Mouse (Mus musculus) liver, postnatal 0 days (tissue): ENCODE results near the gene Sirt7. TPM values are rescaled to one million over a fixed set of nuclear protein-coding genes. Genes with fewer than 3 reads are reported as not detected.

Experiments
- ATAC-seq: fragments of 200-750 bp; cut with Nextera tagmentation; 2 replicates; pipeline ENCODE4 v1.8.0; 2017; ENCODE audit warnings: mild to moderate bottlenecking, moderate library complexity
- DNase-seq: peaks from one replicate; pipeline ENCODE4 v3.0.0-alpha.2; 2016
- H3K27ac ChIP-seq: fragments of 300-500 bp; sonication (generic); 2 replicates; pipeline ENCODE4 v1.5.1; 2014; ENCODE audit warnings: antibody characterized with exemption, moderate library complexity, mild to moderate bottlenecking, low read depth
- H3K27me3 ChIP-seq: fragments of 300-500 bp; sonication (generic); 2 replicates; pipeline ENCODE4 v1.6.1; 2014; ENCODE audit warnings: low read length, control low read depth, mixed read lengths; ENCODE audit not compliant: insufficient read depth
- H3K36me3 ChIP-seq: fragments of 300-500 bp; sonication (generic); replicated peaks from 2 replicates; pipeline ENCODE4 v1.6.1; 2014; ENCODE audit warnings: mild to moderate bottlenecking, control low read depth, low read length, moderate library complexity, mixed read lengths; ENCODE audit not compliant: insufficient read depth
- H3K4me1 ChIP-seq: fragments of 300-500 bp; sonication (generic); 2 replicates; pipeline ENCODE4 v1.6.1; 2014; ENCODE audit warnings: antibody characterized with exemption, mild to moderate bottlenecking, control low read depth; ENCODE audit not compliant: insufficient read depth
- H3K4me2 ChIP-seq: fragments of 300-500 bp; sonication (generic); 2 replicates; pipeline ENCODE4 v1.6.1; 2014; ENCODE audit warnings: low read depth, mild to moderate bottlenecking, low read length, moderate library complexity, mixed read lengths
- H3K4me3 ChIP-seq: fragments of 300-500 bp; sonication (generic); 2 replicates; pipeline ENCODE4 v1.5.1; 2014; ENCODE audit warnings: low read depth, low read length
- H3K9ac ChIP-seq: fragments of 300-500 bp; sonication (generic); replicated peaks from 2 replicates; pipeline ENCODE4 v1.6.1; 2014; ENCODE audit warnings: mild to moderate bottlenecking, moderate library complexity
- H3K9me3 ChIP-seq: fragments of 300-500 bp; sonication (generic); 2 replicates; pipeline ENCODE4 v1.6.1; 2016; ENCODE audit warnings: mild to moderate bottlenecking, control low read depth, low read length, mixed read lengths
- CTCF ChIP-seq: sonication (generic); IDR thresholded peaks from 2 replicates; pipeline ENCODE4 v1.5.1; 2016; ENCODE audit warnings: antibody characterized with exemption, low read depth
- EP300 ChIP-seq: IDR thresholded peaks from 2 replicates; pipeline ENCODE4 v1.6.1; 2016; ENCODE audit warnings: antibody characterized with exemption, low read depth, mild to moderate bottlenecking
- WGBS: fragments of 180-500 bp; shearing (Covaris S2); extraction: QIAGEN DNeasy Blood & Tissue Kit; methylation state at CpG from one replicate; pipeline ENCODE4 v1.1.7; 2014; ENCODE audit not compliant: insufficient replicate concordance; 5-methylcytosine and 5-hydroxymethylcytosine counted together
- microRNA-seq: library from miRNA; unstranded; fragments of <30 nt; microRNA quantifications from one replicate; pipeline ENCODE4, GENCODE M21; 2016
- polyA plus RNA-seq: library from polyadenylated mRNA; unstranded; fragments of >200 nt; fragmentation: Nextera tagmentation; extraction: Ambion mirVana; gene quantifications from 2 replicates; pipeline ENCODE4 v1.2.1, GENCODE M21; 2015

The Sirt7 gene
- polyA plus RNA-seq, 1 experiment from 2014 or later, result 34.3 TPM

GRCm38 (mm10) chr11:120574278-120574600, 50.8 kb downstream of the Sirt7 start:
- ATAC-seq (no peak), DNase-seq (no peak)
- Histone ChIP-seq H3K27ac (peak overlapping the region; percentile 98), H3K4me3 (peak overlapping the region; percentile 93), H3K27me3 (no peaks in the 10 kb centered on the region), H3K4me2 (peak overlapping the region; percentile 90), H3K4me1 (peaks cover 36% of the 10 kb centered on the region), H3K9ac (peak overlapping the region; percentile 87), H3K36me3 (peaks cover 30% of the 10 kb centered on the region), H3K9me3 (no peaks in the 10 kb centered on the region)
- TF ChIP-seq EP300 (no peak), CTCF (no peak)
- 29% methylated on average over 5 of the region's 5 CpGs for WGBS

DNA sequence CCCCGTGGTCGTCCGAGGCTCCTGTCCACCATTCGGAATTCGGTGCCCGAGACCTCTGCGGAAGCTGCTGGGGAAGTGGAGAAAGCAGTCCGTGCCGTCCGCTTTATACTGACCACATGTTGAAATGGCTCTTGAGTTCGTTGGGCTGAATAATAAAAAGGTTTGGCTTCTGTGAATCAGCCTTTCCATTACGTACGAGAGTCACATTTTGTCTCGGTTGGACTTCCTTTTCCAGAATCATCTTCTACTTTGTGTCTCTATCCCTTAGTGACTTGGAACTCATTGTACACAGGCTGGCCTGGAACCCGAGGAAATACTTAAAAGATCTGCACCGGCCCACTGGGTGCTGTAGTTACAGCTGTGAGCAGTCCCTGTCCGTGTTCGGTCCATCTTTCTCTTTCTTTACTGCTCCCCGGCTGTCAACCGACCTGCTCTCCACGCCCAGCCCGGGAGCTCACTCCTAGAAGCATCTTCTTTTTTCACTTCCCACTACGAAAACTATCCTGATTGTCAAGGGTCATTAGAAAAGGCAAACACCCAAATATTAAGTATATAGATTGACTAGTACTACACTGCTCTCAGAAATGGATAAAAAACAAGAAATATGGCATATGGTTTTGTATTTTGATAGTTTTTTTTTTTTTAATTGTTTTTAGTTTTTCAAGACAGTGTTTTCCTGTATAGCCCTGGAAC, 51.3 kb downstream of the Sirt7 start:
- Histone ChIP-seq H3K4me2 (peak overlapping the region; percentile 90), H3K27ac (peak overlapping the region; percentile 98), H3K4me3 (peak overlapping the region; percentile 93), H3K27me3 (no peaks in the 10 kb centered on the region), H3K9ac (peak overlapping the region; percentile 87), H3K4me1 (peaks cover 31% of the 10 kb centered on the region), H3K36me3 (peaks cover 27% of the 10 kb centered on the region), H3K9me3 (no peaks in the 10 kb centered on the region)
- TF ChIP-seq EP300, result no peak
- no peak for TF ChIP-seq CTCF
- WGBS, result under 1% methylated on average over 23 of the region's 23 CpGs
- ATAC-seq (0 out of 2 replicates have a peak, but pooled peaks have one; percentile 0), DNase-seq (peak; percentile 44)

DNA sequence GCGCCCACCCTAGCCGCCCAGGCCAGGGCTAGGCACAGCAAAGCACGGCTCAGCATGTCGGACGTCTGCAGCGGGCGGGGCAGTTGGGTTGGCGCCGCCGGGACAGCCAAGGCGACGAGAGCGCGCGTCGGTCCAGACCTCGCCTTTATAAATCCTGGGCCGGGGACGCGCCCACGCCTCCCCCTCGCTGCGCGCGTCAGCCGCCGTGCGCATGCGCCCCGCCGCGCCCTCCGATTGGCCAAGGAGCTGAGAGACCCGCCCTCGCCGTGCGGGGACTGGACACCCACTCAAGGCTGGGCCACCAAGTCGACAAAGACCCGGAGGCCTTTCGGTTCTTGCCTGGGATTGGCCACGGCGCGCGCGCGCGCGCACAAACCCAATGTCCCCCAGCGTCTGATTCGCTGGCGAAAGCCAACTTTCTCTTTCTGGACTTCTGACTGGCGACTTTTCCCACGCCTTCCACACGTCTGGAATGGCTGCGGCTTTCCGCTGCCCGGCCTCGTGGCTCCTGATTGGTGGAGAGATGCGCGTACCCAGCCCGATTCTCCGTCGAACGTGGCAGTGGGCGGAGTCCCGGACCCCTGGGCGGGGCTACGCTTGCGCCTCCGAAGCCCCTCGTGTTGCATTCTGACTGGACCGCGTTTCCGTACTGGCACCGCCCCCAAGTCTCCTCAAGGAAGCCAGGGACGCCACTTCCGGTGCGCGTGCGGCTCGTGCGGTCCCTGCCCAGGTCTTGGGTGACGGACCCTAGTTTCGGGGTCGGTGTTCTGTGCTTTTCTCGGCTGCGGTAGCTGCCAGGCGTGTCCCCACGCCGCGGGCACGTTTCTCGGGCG, 52.1 kb downstream of the Sirt7 start, which contains the start of gene P4hb:
Gene P4hb (minus strand): TSS at position 502 of the 833 bp plus-strand sequence.
- Histone ChIP-seq H3K36me3 (peaks cover 27% of the 10 kb centered on the region), H3K9me3 (no peaks in the 10 kb centered on the region), H3K9ac (peak within 1 kb of the TSS; percentile 93), H3K4me1 (peaks cover 27% of the 10 kb centered on the region), H3K27ac (peak within 1 kb of the TSS; percentile 98), H3K4me3 (peak within 1 kb of the TSS; percentile 93), H3K27me3 (no peaks in the 10 kb centered on the region), H3K4me2 (peak within 1 kb of the TSS; percentile 90)
- WGBS, result under 1% methylated on average over 92 of the region's 94 CpGs
- peak; percentile 99 for DNase-seq
- TF ChIP-seq EP300, result peak; percentile 63
- TF ChIP-seq CTCF, result no peak
- ATAC-seq, result peak; percentile 91

DNA sequence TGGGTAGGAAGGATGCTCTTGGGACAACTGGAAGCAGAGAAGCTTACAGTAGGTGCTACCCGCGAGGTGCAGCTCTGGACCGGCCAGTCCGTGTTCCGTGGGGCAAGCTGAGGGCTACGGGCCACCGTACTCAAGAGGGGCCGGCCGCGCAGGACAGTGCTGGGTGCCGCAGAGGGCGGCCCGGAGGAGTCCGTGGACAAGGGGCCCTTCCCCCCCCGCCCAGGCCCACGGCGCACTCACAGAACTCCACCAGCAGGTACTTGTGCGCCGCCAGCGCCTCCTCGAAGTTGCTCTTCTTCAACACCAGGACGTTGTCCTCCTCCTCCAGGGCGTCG, 52.7 kb downstream of the Sirt7 start:
- H3K27me3 ChIP-seq, result no peaks in the 10 kb centered on the region
- DNase-seq, result no peak
- peak overlapping the region; percentile 93 for H3K9ac ChIP-seq
- TF ChIP-seq EP300, result no peak
- TF ChIP-seq CTCF, result no peak
- under 1% methylated on average over 19 of the region's 24 CpGs for WGBS
- peak overlapping the region; percentile 86 for H3K27ac ChIP-seq
- H3K4me1 ChIP-seq, result peaks cover 26% of the 10 kb centered on the region
- peak; percentile 2; the same call in 1 of the 2 replicates for ATAC-seq
- peak overlapping the region; percentile 90 for H3K4me2 ChIP-seq
- H3K4me3 ChIP-seq, result peak overlapping the region; percentile 93
- H3K36me3 ChIP-seq, result peaks cover 29% of the 10 kb centered on the region
- H3K9me3 ChIP-seq, result no peaks in the 10 kb centered on the region

GRCm38 (mm10) chr11:120571754-120572416, 53.2 kb downstream of the Sirt7 start:
- WGBS, result 6% methylated on average over 11 of the region's 11 CpGs
- Histone ChIP-seq H3K9ac (peak overlapping the region; percentile 93), H3K4me3 (peak overlapping the region; percentile 93), H3K36me3 (peaks cover 34% of the 10 kb centered on the region), H3K4me1 (peaks cover 26% of the 10 kb centered on the region), H3K9me3 (no peaks in the 10 kb centered on the region), H3K27me3 (no peaks in the 10 kb centered on the region), H3K27ac (peak overlapping the region; percentile 86), H3K4me2 (peak overlapping the region; percentile 90)
- TF ChIP-seq EP300, result no peak
- TF ChIP-seq CTCF, result no peak
- no peak for DNase-seq
- no peak for ATAC-seq

- Histone ChIP-seq H3K36me3 (peaks cover 42% of the 10 kb centered on the region), H3K4me3 (peak overlapping the region; percentile 93), H3K4me1 (peaks cover 26% of the 10 kb centered on the region), H3K9me3 (no peaks in the 10 kb centered on the region), H3K27ac (peak overlapping the region; percentile 86), H3K4me2 (peak overlapping the region; percentile 90), H3K9ac (peak overlapping the region; percentile 93), H3K27me3 (no peaks in the 10 kb centered on the region)
- TF ChIP-seq CTCF, result no peak
- no peak for TF ChIP-seq EP300
- ATAC-seq (no peak), DNase-seq (peak; percentile 56)
- WGBS, result 26% methylated on average over 3 of the region's 3 CpGs
Measured at GRCm38 (mm10) chr11:120571122-120571521, 53.9 kb downstream of the Sirt7 start.

Small RNA genes lying within 50 kb of the gene (microRNA-seq; reads per million reads assigned to microRNA genes)
- 2.0 reads per million for gene Mir6936

Other genes starting within 250 kb of the Sirt7 start
- 5.5 and 5.8 TPM in 2 replicates for gene Faap100, start 246.5 kb downstream of the Sirt7 start, polyA plus RNA-seq
- gene Nploc4, start 187.5 kb downstream of the Sirt7 start, polyA plus RNA-seq, result 12.5 and 12.8 TPM in 2 replicates
- not detected in 2 replicates for gene Tspan10, start 182.6 kb downstream of the Sirt7 start, polyA plus RNA-seq
- 0.20 TPM in 1 of 2 replicates, not detected in the other for gene Pde6g, start 171.7 kb downstream of the Sirt7 start, polyA plus RNA-seq
- gene Oxld1, start 167.2 kb downstream of the Sirt7 start, polyA plus RNA-seq, result 18.9 and 19.0 TPM in 2 replicates
- 9.0 and 11.7 TPM in 2 replicates for gene Ccdc137, start 167.1 kb downstream of the Sirt7 start, polyA plus RNA-seq
- gene Arl16, start 157.6 kb downstream of the Sirt7 start, polyA plus RNA-seq, result 11.9 and 13.5 TPM in 2 replicates
- gene Mrpl12, start 140.6 kb downstream of the Sirt7 start, polyA plus RNA-seq, result 133 and 139 TPM in 2 replicates
- gene Slc25a10, start 133.4 kb downstream of the Sirt7 start, polyA plus RNA-seq, result 96.7 and 99.7 TPM in 2 replicates
- gene Gcgr, start 94.5 kb downstream of the Sirt7 start, polyA plus RNA-seq, result 58.5 and 66.9 TPM in 2 replicates
- gene Mcrip1, start 75.5 kb downstream of the Sirt7 start, polyA plus RNA-seq, result 59.2 and 61.0 TPM in 2 replicates
- gene Ppp1r27, start 74.1 kb downstream of the Sirt7 start, polyA plus RNA-seq, result 0.19 and 1.5 TPM in 2 replicates
- 683 and 697 TPM in 2 replicates for gene P4hb, start 52.0 kb downstream of the Sirt7 start, polyA plus RNA-seq
- 148 and 156 TPM in 2 replicates for gene Arhgdia, start 43.6 kb downstream of the Sirt7 start, polyA plus RNA-seq
- gene Alyref, start 26.9 kb downstream of the Sirt7 start, polyA plus RNA-seq, result 162 and 168 TPM in 2 replicates
- 46.1 and 47.5 TPM in 2 replicates for gene Anapc11, start 26.8 kb downstream of the Sirt7 start, polyA plus RNA-seq
- 20.9 and 22.2 TPM in 2 replicates for gene Npb, start 16.8 kb downstream of the Sirt7 start, polyA plus RNA-seq
- 217 and 222 TPM in 2 replicates for gene Pcyt2, start 7.3 kb downstream of the Sirt7 start, polyA plus RNA-seq
- 30.8 and 35.8 TPM in 2 replicates for gene Mafg, start 8.4 kb upstream of the Sirt7 start, polyA plus RNA-seq
- 1.5 and 1.7 TPM in 2 replicates for gene Pycr1, start 18.5 kb upstream of the Sirt7 start, polyA plus RNA-seq
- gene Myadml2, start 22.9 kb upstream of the Sirt7 start, polyA plus RNA-seq, result 0.26 and 0.50 TPM in 2 replicates
- 0.15 and 0.29 TPM in 2 replicates for gene Notum, start 35.9 kb upstream of the Sirt7 start, polyA plus RNA-seq
- gene Aspscr1, start 47.7 kb upstream of the Sirt7 start, polyA plus RNA-seq, result 56.8 and 57.1 TPM in 2 replicates
- gene Cenpx, start 88.5 kb upstream of the Sirt7 start, polyA plus RNA-seq, result 81.0 and 88.0 TPM in 2 replicates
- 5.1 and 5.4 TPM in 2 replicates for gene Lrrc45, start 88.7 kb upstream of the Sirt7 start, polyA plus RNA-seq
- 0.36 and 0.38 TPM in 2 replicates for gene Rac3, start 96.2 kb upstream of the Sirt7 start, polyA plus RNA-seq
- gene Dcxr, start 102.0 kb upstream of the Sirt7 start, polyA plus RNA-seq, result 118 and 141 TPM in 2 replicates
- 0.26 and 0.94 TPM in 2 replicates for gene Cbr2, start 106.9 kb upstream of the Sirt7 start, polyA plus RNA-seq
- gene Hmga1b, start 137.6 kb upstream of the Sirt7 start, polyA plus RNA-seq, result 1.6 and 2.3 TPM in 2 replicates
- gene Rfng, start 159.0 kb upstream of the Sirt7 start, polyA plus RNA-seq, result 6.2 and 6.3 TPM in 2 replicates
- 50.8 and 51.9 TPM in 2 replicates for gene Gps1, start 159.0 kb upstream of the Sirt7 start, polyA plus RNA-seq
- 43.8 and 46.8 TPM in 2 replicates for gene Dus1l, start 171.2 kb upstream of the Sirt7 start, polyA plus RNA-seq
- 3.8 and 3.9 TPM in 2 replicates for gene Fasn, start 199.3 kb upstream of the Sirt7 start, polyA plus RNA-seq